Mouse (Mus musculus) c-Kit-positive CD71-positive TER-119-negative erythroid progenitor cells, embryonic 14.5 days (primary cell): ENCODE measurements at regions not wholly inside any gene's neighbourhood (a gene's known extent, or its start where the extent isn't known, plus 50 kb on each side); places are given as distances from the start of the nearest gene placed in this dataset.

Experiments
- DNase-seq: peaks from one replicate; pipeline ENCODE4 v3.0.0-alpha.2; 2013; ENCODE audit warnings: low read depth

DNA sequence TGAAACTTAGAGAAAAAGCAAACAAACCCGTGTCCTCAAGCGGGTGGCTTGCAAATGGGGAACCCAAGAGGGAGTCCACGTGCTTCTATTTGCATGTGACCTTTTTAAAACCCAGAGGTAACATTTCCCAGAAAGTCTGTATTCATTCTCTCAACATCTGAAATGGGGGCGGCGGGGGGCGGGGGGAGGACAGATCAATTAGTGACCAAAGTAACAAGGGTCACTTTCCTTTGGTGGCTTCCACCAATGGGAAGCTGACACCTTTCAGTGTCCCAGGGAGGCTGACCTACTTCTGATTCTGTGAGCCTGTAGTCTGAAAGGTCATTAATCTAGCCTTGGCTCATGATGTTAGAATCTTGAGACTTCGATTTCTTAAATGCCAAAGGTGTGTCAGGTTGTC lies 236.0 kb downstream of the Gm11011 start:
- no peak for DNase-seq

DNA sequence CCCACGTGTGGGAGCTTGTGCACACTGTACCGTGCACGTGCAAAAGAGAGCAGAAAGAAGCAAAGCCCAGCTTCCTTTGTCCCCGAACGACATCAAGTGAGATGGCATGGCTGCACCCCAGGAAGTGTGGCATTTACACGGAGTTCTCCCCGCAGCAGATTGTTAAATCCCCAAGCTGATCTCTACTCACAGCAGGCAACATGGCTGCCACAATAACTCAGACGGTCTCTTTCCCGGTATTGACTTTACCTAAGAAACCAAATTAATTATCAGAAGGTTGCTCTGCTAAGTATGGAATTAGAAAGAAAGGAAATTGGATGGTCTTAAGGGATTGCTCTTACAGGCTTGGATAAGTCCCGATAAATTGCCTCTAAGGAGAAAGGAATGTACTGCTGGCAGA lies 241.4 kb downstream of the Gm11011 start:
- no peak for DNase-seq

DNA sequence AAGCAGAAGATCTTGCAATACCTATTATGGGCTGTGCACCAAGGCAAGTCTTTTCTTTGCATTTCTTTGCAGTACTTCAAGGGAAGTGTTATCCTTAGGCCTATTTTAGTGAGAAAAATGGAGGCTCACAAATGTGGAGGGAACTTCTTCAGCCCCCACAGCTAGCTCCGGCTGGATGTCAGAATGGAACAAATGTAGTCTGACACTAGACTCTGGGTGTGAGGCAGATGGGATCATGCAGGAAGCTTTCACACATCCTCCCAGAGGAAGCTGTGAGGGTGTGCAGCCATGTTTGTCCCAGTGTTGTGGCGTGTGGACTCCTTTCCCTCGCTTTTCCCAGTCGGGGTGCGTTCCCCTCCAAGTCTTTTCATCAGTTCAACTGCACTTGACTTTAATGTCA lies 268.0 kb downstream of the Gm11011 start:
- no peak for DNase-seq

DNA sequence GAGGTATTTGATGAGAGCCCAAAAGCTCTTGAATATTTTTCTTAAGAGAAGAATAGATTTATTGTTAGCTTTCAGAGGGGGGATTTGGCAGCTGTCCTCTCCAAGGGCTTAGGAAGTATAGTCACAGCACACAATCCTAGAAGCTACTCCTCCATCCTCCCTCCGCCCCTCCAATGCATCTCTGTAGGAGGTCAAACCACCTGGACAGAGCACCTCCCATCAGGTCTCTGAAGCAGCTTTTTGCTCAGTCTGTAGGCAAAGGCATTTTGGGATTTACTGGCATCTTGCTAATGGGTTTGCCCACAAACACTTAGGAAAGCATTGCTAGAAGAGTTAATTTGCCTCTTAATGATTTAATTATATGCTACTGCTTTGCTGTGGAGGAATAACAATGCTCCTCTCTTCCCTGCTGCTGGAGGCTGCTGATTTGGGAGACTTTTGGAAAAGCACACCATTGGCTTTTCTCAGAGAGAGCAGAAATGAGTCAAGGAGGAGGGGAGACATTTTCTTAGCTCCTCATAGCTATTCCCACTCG lies 273.1 kb downstream of the Gm11011 start:
- no peak for DNase-seq

DNA sequence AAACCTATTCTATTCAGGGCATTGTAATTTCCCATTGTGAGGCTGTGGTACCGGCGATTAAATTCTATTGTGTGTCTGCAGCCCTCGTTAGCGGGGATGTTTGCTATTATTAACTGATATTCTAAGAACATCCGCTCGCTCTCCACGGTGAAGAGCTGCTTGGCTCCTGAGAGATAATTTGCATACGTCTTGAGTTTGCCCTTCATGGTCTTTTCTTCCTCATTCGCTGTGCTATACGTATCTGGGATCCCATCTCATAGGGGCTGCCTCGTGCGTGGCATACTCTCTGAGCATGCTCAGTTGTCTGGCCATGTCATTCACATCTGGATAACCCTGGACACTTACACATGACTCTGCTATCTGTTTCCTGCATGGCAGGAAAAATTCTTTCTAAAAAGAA lies 275.7 kb downstream of the Gm11011 start:
- no peak for DNase-seq

DNA sequence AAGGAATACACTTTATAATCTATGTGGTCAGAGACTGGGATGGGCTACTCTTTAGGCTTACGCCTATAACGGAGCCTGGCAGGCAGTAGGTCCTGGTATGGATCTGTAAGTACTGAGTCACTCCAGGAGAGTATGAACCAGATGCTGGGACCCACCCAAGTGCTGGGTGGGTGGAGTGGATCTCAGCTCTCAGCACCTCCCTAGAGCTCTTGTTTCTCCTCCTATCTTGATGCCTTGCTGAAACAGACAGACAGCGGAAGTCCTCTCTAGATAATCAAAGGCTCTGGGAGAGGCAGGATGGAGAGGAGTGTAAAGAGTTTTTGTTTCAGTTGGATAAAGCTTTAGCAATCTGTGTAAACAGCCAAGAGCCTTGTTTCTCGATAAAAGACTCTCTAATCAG lies 276.2 kb downstream of the Gm11011 start:
- DNase-seq, result no peak

DNA sequence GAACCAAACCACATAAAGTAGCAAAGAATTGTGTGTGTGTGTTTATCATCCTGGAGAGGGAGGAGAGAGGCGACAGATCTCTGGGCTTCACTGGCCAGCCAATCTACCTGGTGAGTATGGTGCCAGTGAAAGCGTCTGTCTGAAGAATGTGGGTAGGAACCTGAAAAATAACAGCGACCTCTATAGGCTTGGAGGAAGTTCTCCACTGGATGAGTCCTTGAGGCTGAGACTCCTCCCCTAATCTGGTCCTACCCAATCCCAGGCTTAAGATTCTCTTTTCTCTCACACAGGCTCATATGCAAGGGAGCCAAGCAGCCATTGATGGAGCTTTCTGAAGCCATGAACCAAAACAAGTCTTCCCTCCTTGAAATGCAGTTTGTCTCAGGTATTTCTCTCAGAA lies 283.2 kb downstream of the Gm11011 start:
- DNase-seq, result no peak

DNA sequence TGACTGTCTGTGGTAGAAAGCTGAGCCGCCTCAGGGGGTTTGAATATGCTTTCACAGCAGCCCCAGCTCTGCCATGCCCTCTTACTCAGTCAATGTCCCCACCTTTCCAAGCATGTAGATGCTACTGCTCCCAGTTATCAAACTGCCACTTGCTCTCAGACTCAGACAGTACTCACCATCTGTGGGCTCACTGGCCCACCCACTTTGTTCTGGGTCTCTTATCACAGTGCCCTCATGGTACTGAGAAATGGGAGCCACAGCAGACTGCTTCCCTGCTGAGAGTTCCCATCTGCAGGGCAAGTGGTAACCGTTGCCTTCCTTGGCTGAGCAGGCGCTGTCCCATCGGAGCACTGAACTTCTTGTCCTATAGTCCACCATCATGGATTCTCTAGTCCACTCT lies 286.6 kb downstream of the Gm11011 start:
- no peak for DNase-seq

DNA sequence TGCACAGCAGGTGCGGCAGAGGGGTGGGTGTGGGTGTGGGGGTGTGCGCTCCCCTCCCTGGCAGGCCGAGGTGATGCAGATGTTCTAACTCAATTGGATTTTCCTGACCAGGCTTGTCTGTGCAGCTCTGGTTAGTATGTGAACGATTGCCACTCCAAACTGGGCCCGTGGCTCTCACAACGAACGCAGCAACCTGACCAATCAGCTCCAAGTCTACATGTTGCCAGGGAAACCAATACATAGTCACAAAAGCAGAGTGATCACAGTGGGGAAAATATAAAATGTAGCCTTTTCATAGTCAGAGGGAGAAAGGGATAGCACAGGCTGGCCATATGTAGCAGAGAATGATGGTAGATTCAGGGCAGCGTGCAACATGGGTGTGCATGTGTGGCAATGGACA lies 287.1 kb downstream of the Gm11011 start:
- DNase-seq, result no peak

DNA sequence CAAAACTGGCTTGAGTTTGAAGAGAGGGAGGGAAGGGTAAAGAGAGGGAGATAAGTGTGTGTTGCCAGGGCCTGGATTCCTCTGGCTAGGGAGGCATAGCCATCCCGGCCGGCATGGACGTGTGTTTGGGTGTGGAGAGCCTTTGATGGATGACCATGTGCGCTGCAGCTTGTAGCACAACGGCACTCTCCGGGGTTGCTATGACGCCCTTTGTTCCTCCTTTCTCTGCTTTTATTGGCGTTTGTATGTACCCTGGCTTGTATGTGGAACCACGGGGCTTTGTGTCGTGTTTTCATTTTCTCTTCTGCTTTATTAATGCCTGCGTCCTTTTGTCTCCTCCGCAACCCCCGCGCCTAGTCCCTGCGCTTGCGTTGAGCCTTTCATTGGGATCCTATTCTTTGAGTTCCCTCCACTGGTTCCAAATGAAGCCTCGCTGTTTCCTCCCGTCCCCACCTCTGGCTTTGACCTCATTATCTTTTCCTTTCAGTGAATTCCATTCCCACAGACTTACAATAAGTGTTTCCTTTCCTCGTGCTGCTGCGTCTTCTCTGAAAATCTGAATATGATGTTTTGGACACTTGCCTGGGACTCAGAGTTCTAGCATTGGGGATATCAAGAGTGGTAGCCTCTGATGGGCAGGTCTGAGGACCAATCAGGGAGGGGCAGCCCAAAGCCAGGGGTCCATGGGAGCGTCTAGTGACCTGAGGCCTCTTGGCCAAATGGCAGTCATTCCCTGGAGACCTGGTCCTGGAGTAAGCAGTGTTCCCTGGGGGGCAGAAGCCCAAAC lies 289.5 kb downstream of the Gm11011 start:
- no peak for DNase-seq

DNA sequence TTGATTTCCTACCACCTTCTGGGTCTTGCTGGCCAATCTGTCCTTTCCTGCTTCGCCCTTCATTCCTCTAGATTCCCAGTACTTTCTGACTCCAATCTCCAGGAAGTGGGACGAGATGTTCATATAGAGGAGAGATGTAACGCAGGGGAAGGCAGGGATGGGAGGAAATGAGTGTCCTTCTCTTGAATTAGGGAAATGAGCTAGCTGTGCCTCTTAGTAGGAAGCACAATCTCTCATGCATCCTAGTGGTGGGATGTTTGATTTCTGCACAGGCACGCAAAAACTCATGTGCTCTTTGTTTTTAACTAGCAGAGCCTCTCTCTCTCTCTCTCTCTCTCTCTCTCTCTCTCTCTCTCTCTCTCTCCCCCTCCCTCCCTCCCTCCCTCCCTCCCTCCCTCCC lies 290.3 kb downstream of the Gm11011 start:
- no peak for DNase-seq

DNA sequence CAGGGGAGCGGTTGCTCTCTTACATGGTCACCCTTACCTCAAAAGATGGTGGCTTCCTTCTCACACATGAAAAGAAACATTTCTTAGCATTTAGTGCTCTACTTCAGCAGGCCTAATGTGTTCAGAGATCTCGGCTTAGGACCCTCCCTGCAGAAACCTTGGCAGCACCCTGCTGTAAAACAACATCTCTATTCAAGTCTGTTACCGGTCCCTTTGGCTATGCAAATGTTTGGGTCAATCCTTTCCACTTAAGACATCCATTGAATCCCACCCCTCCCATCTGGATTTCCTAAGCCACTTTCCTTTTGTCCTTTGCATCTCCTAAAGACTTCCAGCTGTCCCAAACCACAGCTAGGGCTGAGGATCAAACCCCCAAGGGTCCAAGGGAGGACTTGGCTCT lies 294.2 kb downstream of the Gm11011 start:
- DNase-seq, result no peak

DNA sequence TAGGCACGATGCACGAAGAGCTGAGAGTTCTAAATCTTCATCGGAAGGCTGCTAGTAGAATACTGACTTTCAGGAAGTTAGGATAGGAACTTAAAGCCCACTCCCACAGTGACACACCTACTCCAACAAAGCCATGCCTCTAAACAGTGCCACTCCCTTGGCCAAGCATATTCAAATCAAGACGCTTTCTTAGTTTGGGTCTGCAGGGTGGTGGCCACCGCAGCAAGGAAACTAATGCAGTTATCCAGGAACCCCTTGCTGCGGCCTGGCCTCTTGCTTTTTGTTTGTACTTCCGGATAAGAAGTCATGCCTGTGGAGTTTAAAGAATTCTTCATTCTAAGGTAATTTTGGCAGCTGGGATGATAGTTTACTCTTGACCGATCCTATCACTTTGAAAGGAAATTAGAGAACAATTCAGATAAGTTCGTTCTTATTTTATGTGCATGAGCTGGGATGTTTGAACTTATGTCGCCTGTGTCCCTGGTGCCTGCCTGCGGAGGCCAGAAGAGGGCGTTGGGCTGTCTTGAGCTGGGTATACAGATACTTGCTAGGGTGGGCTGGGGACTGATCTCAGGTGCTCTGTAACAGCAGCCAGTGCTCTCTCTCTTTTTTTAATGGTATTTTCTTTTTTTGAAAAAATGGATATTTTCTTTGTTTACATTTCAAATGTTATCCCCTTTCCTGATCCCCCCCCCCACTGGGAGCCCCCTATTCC lies 298.5 kb downstream of the Gm11011 start:
- no peak for DNase-seq

DNA sequence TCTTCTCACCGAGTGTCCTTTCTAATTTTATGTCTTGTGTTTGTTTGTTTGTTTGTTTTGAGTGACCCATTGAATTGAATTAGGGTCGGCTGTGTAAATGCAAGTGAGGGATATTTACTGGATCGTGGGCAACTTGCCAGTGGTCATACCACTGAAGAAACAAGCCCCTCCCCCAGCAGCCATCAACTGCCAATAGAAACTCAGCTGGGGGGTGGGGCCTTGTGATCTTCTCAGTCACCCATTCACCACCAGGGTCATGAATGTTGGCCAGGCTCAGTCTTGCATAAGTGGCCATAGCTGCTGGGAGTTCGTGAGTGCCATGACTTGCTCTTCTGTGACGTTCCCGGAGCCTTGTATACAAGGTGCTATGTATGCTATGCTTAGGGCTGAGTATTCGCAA lies 300.8 kb downstream of the Gm11011 start:
- no peak for DNase-seq

DNA sequence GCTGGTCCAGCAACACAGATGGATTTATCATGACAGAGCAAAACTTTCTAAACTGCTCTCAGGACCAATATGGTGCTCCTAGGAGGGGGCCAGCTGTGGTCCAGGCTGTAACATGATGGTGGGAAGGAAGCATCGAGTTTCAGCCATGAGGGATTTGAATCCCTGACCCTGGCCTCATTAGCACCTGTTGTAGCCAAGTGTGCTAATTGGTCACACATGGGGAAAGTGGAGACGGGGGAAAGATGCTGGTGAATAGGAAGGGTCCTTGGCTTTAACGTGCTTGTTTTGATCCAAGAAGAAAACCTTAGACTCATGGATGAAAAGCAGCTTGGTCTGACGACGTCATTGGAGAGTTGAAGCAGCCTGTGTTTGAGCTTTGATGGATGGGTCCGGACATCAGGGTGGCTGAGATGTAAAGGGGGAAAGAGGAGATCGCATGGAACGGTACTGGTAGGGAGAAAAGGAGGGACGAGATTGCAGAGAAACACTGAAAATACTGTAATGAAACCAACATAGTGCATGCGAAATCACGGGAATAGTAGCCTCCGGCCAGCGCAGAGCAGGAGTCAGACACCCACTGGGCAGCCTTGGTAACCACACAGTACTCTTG lies 304.9 kb downstream of the Gm11011 start:
- DNase-seq, result no peak

DNA sequence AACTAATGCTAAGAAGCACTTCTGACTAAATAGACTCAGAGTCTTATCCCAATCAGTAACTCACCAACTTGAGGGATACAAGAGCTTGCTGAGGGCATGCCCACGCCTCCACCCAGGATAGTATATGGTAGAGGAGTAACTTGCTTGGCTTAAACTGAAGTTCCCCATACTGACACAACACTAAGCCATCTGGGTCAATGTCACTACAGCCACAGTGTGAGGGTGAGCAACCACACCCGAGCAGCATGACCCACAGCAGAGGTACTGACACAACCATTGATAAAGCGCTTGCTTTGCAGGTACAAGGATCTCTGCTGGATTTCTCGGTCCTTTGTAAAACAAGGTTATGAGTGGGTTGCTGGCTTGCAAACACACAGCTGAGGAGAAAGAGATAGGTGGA lies 312.2 kb downstream of the Gm11011 start:
- DNase-seq, result no peak

DNA sequence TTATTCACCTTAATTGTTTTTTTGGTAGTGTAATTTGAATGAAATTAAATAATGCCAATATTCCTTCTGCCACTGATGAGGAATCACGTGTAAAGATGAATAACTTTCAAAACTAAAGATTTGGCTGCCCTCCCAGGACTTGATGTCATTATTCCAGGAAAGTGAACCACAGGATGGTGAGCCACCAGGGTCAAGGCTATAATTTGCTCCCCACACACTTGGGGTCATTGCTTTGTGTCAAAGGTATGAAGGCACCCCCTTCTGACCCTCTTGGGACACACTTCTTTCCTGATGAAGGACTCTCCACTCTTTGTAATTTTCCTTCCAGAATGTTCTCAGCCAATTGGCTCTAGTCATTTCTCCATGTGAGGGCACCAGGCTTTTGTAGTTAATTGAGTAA lies 313.4 kb downstream of the Gm11011 start:
- no peak for DNase-seq

DNA sequence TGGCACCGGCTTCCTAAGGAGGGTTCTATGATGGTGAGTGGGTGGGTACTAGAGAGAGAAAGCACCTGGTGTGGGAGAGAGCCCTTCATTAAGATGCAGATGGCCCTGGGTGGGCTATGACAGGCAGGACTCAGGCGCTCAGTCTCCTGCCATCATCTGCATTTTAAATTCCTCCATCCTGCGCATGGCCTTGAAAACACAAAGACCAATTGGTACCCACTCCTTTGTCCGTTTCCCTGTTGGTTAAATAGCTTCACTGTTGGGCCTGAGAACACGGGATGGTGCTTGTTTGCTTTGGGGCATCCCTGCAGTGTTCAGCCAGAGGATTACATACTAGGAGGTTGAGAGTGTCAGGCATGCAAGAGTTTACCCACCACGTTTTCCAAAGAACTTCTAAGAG lies 314.9 kb downstream of the Gm11011 start:
- no peak for DNase-seq

DNA sequence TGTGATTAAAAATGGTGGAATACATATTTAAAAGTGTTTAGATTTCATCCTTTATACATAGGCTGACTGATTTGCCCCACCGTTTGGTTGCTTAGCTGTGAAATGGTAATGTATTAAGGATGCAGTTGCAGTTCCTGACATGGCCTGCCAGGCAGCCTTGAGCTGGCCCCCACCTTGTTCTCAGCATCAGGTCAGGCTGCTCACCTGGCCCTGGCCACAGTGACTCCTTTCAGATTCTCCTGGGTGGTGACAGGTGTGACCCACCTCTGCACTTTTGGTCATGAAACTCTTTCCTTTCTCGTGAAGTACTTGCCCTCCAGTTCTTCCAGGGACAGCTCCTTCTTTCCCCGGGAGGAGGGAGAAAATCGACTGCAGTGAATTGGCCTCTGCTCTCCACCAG lies 315.5 kb downstream of the Gm11011 start:
- DNase-seq, result no peak

DNA sequence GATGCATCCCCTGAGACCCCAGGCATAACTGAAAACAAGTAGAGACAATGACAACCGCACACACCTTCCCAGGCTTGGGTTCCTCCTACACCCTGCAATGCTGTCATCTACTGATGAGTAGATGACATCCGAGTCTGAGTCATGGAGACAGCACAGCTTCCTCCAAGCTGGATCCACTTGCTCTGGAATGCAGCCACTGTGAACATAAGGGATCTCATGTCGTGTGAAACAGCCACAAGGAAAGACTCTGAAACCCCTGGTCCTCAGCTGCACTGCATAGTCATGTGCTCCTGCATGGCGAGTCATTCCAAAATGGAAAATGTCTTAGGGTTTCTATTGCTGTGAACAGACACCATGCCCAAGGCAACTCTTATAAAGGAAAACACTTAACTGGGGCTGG lies 305.2 kb upstream of the Zfp64 start:
- no peak for DNase-seq

DNA sequence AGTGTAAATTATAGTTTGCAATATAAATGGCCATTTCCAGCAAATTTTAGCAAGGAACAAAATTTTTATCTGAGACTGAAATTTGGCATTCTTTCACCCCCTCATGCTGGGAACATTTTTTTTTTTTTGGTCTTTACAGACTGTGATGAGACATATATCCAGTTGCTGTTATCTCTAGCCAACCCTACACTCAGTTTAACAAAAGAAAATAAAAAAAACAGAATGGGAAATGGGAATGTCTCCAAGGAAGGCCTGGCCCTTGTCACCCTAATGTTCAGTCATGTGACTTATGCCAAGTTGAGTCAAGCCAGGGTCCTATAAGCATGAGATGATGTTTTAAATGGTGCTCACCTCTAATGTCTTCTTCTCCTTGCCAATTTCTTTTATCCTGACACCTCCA lies 289.2 kb upstream of the Zfp64 start:
- no peak for DNase-seq

DNA sequence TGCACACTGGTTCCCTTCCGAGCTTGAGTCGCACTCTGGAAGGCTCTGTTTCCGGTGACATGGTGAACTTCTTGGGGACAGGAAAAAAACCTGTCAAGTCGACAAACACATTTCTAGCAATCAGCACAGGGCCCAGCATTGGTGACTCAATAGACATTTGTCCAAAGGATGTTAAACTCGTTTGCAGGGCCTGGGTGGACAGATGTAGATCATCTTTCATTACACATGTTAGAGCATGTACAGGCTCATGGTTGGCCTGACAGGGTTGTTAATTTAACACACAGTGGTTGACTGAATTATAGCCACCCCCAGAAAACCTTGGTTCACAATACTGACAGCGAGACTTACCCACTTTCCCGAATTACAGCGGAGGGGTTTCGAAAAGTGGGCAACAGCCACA lies 288.6 kb upstream of the Zfp64 start:
- no peak for DNase-seq

DNA sequence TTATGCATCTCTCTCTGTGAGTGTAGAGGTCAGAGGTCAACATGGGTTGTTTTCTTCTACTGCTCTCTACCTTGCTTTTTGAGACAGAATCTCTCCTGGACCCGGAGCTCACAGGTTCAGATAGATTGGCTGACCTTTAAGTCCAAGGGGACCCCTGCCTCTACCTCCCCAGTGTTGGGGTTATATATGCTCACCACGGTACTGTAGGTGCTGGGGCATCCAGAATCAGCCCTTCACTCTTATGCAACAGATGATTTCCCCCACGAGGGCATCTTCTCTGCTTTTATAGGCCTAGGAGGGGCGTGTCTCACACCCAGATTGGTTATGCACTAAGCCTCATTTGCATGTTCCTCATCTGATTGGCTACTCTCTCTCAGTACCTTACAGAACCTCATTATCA lies 282.5 kb upstream of the Zfp64 start:
- DNase-seq, result no peak
